Mouse (Mus musculus) neural tube, embryonic 11.5 days (tissue): ENCODE data around the gene Enah. TPM values are rescaled to one million over a fixed set of nuclear protein-coding genes. Genes with fewer than 3 reads are reported as not detected.

ENCODE experiments used
- ATAC-seq: fragments of 200-750 bp; cut with Nextera tagmentation; 2 replicates; pipeline ENCODE4 v1.8.0; 2017; ENCODE audit warnings: moderate number of reproducible peaks, mild to moderate bottlenecking, moderate TSS enrichment, moderate library complexity; ENCODE audit not compliant: insufficient read depth, low FRiP score, low TSS enrichment
- DNase-seq: peaks from one replicate; pipeline ENCODE4 v3.0.0-alpha.2; 2015; ENCODE audit warnings: low spot score
- H3K27ac ChIP-seq: fragments of 300-500 bp; sonication (generic); 2 replicates; pipeline ENCODE4 v1.5.1; 2014; ENCODE audit warnings: low read depth, mild to moderate bottlenecking, low read length
- H3K27me3 ChIP-seq: fragments of 300-500 bp; sonication (generic); 2 replicates; pipeline ENCODE4 v1.6.1; 2014; ENCODE audit warnings: mild to moderate bottlenecking, low read length, mixed read lengths; ENCODE audit not compliant: control insufficient read depth, insufficient read depth
- H3K36me3 ChIP-seq: fragments of 300-500 bp; sonication (generic); 2 replicates; pipeline ENCODE4 v1.6.1; 2014; ENCODE audit warnings: mild to moderate bottlenecking, low read length, moderate library complexity, mixed read lengths; ENCODE audit not compliant: control insufficient read depth, insufficient read depth
- H3K4me1 ChIP-seq: fragments of 300-500 bp; sonication (generic); 2 replicates; pipeline ENCODE4 v1.6.1; 2014; ENCODE audit warnings: low read length, mixed read lengths; ENCODE audit not compliant: control insufficient read depth, insufficient read depth
- H3K4me2 ChIP-seq: fragments of 300-500 bp; sonication (generic); 2 replicates; pipeline ENCODE4 v1.6.1; 2014; ENCODE audit warnings: low read depth, mild to moderate bottlenecking, moderate library complexity
- H3K4me3 ChIP-seq: fragments of 300-500 bp; sonication (generic); 2 replicates; pipeline ENCODE4 v1.5.1; 2014; ENCODE audit warnings: low read depth, low read length
- H3K9ac ChIP-seq: fragments of 300-500 bp; sonication (generic); 2 replicates; pipeline ENCODE4 v1.6.1; 2014; ENCODE audit warnings: mild to moderate bottlenecking, low read length
- H3K9me3 ChIP-seq: fragments of 300-500 bp; sonication (generic); 2 replicates; pipeline ENCODE4 v1.6.1; 2016; ENCODE audit warnings: low read length; ENCODE audit not compliant: control insufficient read depth
- WGBS: fragments of 180-500 bp; shearing (Covaris S2); extraction: QIAGEN DNeasy Blood & Tissue Kit; methylation state at CpG from one replicate; pipeline ENCODE4 v1.1.7; 2014; 5-methylcytosine and 5-hydroxymethylcytosine counted together
- polyA plus RNA-seq: library from polyadenylated mRNA; unstranded; fragments of >200 nt; fragmentation: Nextera tagmentation; extraction: Ambion mirVana; gene quantifications from 2 replicates; pipeline ENCODE4 v1.2.1, GENCODE M21; 2014

The Enah gene
- polyA plus RNA-seq, 1 experiment from 2014 or later = 35.9 TPM

DNA sequence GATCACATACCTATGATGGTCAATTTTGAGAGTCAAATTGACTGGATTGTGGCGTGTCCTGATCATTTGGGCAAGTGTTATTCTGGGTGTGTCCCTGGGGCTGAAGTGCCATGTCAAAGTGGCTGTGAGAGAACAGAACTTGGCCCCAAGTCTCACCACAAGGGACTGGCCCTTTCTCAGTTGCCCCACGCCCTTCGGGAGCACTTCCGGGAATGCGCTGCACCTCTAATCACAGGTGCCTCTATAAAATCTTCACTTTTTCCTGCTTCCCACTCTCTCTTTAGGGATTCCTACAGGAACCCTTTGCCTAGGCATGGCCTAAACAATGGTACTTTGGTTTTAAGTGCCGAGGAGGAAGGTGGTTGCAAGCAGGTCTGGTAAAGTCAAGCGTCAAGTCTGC lies 130.1 kb downstream of the Enah start:
- H3K4me3 ChIP-seq = no peak overlapping the region
- WGBS = 92% methylated on average over 7 of the region's 7 CpGs
- H3K9ac ChIP-seq = no peak overlapping the region
- no peak overlapping the region for H3K27ac ChIP-seq
- H3K4me1 ChIP-seq = no peaks in the 10 kb centered on the region
- DNase-seq (no peak), ATAC-seq (no peak)
- no peaks in the 10 kb centered on the region for H3K27me3 ChIP-seq
- no peaks in the 10 kb centered on the region for H3K9me3 ChIP-seq
- no peaks in the 10 kb centered on the region for H3K36me3 ChIP-seq
- H3K4me2 ChIP-seq = no peak overlapping the region

DNA sequence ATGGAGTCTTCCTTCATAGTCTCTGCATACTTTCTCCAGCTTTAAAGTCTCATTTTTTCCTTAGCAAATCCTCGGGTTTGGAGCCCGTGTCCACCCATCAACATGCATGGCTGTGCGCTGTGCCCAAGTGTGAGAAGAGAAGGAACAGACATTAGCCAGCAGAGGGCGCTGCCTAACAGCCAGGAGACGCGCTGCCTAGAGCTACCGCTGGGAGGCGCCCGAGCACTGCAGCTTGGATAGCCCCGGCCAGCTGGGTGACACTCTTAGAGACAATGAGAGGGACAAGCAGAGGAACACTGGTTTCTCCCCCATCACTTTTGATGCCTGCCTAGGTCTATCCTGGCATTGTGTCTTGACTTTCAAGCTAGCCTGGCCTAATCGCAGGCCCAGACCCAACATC lies 131.0 kb downstream of the Enah start:
- ATAC-seq = peak; percentile 67
- no peak overlapping the region for H3K27ac ChIP-seq
- no peaks in the 10 kb centered on the region for H3K27me3 ChIP-seq
- WGBS = 7% methylated on average over 11 of the region's 11 CpGs
- H3K9ac ChIP-seq = no peak overlapping the region
- no peaks in the 10 kb centered on the region for H3K4me1 ChIP-seq
- no peaks in the 10 kb centered on the region for H3K36me3 ChIP-seq
- peak; percentile 92 for DNase-seq
- H3K4me3 ChIP-seq = no peak overlapping the region
- H3K4me2 ChIP-seq = 0 out of 2 replicates have a peak overlapping the region, but pooled peaks have one; percentile 19
- H3K9me3 ChIP-seq = no peaks in the 10 kb centered on the region

DNA sequence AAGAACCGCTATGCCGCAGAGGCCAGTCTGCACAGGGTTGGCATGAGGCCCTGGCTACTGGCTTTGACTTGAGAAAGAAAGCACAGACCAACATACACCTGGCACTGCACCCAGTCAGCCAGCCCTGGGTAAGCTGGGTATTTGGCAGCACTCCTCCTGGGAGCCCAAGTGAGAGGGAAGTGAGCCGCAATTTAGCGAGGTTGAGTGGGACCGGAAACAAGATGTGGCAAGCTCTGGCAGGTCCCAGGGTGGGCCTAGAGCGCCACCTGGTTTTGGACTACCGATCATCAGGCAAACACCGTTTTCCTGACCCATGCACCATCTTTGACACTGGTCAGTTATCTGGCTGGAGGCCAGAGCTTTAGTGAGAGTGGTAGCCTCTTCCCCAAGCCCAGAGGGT lies 138.3 kb downstream of the Enah start:
- no peaks in the 10 kb centered on the region for H3K27me3 ChIP-seq
- H3K4me1 ChIP-seq = no peaks in the 10 kb centered on the region
- ATAC-seq (no peak), DNase-seq (peak; percentile 56)
- H3K9me3 ChIP-seq = no peaks in the 10 kb centered on the region
- H3K27ac ChIP-seq = 0 out of 2 replicates have a peak overlapping the region, but pooled peaks have one; percentile 14
- no peaks in the 10 kb centered on the region for H3K36me3 ChIP-seq
- WGBS = 41% methylated on average over 8 of the region's 8 CpGs
- no peak overlapping the region for H3K4me3 ChIP-seq
- no peak overlapping the region for H3K4me2 ChIP-seq
- H3K9ac ChIP-seq = no peak overlapping the region

DNA sequence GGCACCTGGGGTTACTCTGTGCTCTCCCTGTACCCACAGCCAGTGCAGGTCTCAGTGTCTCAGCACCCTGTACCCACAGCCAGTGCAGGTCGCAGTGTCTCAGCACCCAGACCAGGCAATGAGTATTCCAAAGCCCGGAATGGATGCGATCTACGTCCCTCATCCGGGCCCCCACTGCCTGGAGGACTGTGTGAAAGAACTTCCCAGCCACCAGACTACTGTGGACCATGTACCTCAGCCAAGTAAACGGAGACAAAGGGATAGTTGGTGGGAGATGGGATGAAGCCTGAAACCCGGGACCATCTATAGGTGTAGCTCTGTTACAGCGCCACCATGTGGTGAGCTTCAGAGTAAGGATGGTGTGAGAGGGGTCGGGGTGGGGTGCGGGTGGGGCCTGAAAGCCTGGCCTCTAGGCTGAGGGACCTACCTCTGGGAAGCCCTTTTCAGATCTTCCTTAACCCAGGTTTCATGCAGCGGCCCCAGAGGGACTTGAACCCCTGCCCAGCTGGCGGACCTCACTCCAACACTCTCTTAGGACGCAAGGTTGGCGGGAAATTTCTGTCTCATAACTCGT lies 139.0 kb downstream of the Enah start:
- H3K9me3 ChIP-seq = no peaks in the 10 kb centered on the region
- H3K9ac ChIP-seq = no peak overlapping the region
- no peaks in the 10 kb centered on the region for H3K4me1 ChIP-seq
- H3K36me3 ChIP-seq = no peaks in the 10 kb centered on the region
- H3K27ac ChIP-seq = no peak overlapping the region
- WGBS = 57% methylated on average over 15 of the region's 15 CpGs
- no peak for DNase-seq
- ATAC-seq = no peak
- no peak overlapping the region for H3K4me3 ChIP-seq
- H3K27me3 ChIP-seq = no peaks in the 10 kb centered on the region
- H3K4me2 ChIP-seq = no peak overlapping the region

DNA sequence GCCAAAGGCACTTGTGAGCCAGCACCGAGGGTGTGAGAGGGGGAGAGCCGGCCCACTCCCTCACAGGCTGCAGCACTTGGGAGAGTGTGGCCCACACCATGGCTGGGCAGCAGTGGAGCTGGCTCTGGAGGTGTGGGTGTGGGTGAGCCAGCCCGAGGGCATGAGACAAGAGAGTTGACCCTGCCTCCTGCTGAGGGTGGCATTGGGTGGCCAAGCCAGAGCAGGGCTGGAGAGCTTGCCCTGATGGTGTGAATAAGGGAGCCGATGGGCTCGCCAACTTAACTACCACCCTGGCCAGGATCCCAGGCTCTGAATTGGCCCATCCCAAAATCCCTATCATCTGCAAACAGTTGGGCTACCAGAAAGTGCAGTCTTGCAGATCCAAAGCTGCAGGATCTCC lies 141.4 kb downstream of the Enah start:
- no peak for ATAC-seq
- Histone ChIP-seq H3K4me3 (no peak overlapping the region), H3K4me1 (no peaks in the 10 kb centered on the region), H3K9me3 (no peaks in the 10 kb centered on the region), H3K27me3 (no peaks in the 10 kb centered on the region), H3K36me3 (no peaks in the 10 kb centered on the region), H3K27ac (no peak overlapping the region), H3K4me2 (no peak overlapping the region), H3K9ac (no peak overlapping the region)
- DNase-seq = no peak
- 82% methylated on average over 5 of the region's 5 CpGs for WGBS

DNA sequence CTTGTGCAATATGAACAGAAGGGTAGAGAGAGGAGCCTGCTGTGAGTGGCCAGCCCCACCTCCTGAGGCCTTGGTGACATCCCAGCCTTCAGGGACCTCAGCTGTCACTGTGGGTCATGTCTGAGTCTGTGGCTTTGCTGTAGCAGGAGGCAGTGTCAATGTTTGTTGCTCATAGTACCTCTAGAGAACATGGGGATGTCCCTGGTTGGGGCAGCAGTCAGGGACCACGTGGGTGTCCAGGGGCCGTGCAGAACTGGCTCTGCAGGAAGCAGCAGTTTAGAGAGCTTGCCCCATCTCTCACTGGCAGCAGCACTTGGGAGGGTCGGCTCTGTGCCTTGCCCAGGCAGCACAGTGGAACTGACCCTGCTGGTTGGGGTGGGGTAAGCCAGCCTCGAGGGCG lies 142.7 kb downstream of the Enah start:
- Histone ChIP-seq H3K9me3 (no peaks in the 10 kb centered on the region), H3K36me3 (no peaks in the 10 kb centered on the region), H3K4me1 (no peaks in the 10 kb centered on the region), H3K9ac (no peak overlapping the region), H3K4me3 (no peak overlapping the region), H3K27me3 (no peaks in the 10 kb centered on the region), H3K27ac (no peak overlapping the region), H3K4me2 (no peak overlapping the region)
- no peak for DNase-seq
- ATAC-seq = no peak
- 58% methylated on average over 5 of the region's 5 CpGs for WGBS

DNA sequence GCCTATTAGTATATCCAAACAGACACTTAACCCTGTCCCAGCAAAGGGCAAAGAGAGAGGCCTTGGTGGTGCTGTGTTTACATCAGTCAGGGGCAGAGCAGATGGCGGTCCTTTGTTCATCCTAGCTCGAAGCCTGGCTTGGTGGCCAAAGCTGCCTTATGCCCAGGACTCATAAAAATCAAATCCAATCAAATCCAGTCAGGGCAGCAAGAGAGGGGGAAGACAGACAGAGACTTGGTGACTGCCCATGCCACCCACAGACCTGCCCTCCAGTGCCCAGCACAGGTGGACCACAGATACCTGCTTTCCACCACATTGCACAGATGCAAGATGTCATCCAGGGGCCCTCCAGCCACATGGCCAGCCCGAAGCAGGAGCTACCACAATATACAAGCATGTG lies 143.1 kb downstream of the Enah start:
- Histone ChIP-seq H3K4me3 (no peak overlapping the region), H3K27me3 (no peaks in the 10 kb centered on the region), H3K9ac (no peak overlapping the region), H3K27ac (no peak overlapping the region), H3K9me3 (no peaks in the 10 kb centered on the region), H3K4me1 (no peaks in the 10 kb centered on the region), H3K4me2 (no peak overlapping the region), H3K36me3 (no peaks in the 10 kb centered on the region)
- WGBS = 73% methylated on average over 3 of the region's 3 CpGs
- ATAC-seq = no peak
- no peak for DNase-seq

DNA sequence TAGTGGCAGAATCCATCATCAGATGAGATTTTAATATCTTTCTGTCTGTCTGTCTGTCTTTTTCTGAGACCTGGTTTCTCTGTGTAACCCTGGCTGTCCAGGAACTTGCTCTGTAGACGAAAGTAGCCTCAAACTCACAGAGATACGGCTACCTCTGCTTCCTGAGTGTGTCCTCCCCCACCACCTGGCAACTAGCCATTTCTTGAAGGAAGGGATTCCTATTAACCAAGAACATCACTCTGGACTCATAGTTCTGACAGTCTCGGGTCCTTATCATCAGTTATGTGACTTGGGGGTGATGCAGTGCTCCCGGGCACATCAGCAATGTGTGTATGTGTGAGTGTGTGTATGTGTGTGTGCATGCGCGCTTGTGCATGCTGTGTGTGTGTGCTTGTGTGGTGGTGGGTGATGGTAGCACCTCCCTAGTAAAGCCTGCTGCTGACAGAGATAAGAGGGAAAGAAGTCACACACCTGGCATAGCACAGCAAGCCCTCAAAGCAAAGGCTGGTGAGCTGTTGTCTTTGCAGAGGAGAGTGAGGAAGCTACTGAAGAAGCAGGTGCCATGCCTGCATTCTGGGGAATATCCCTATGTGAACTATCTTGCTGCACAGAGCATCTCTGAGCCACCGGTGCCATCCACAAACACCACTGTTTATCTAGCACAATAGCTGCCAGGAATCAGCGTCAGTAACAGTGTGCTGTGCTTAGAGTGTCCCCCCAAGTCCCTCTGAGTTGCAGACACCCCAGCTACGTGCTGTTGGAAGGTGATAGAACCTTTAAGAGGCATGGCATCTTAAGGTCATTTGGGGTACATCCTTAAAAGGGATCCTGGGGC lies 146.5 kb downstream of the Enah start:
- H3K9ac ChIP-seq = no peak overlapping the region
- H3K4me1 ChIP-seq = no peaks in the 10 kb centered on the region
- ATAC-seq (no peak), DNase-seq (no peak)
- no peaks in the 10 kb centered on the region for H3K27me3 ChIP-seq
- no peaks in the 10 kb centered on the region for H3K9me3 ChIP-seq
- no peak overlapping the region for H3K27ac ChIP-seq
- H3K4me2 ChIP-seq = no peak overlapping the region
- H3K4me3 ChIP-seq = no peak overlapping the region
- no peaks in the 10 kb centered on the region for H3K36me3 ChIP-seq
- 84% methylated on average over 9 of the region's 9 CpGs for WGBS

DNA sequence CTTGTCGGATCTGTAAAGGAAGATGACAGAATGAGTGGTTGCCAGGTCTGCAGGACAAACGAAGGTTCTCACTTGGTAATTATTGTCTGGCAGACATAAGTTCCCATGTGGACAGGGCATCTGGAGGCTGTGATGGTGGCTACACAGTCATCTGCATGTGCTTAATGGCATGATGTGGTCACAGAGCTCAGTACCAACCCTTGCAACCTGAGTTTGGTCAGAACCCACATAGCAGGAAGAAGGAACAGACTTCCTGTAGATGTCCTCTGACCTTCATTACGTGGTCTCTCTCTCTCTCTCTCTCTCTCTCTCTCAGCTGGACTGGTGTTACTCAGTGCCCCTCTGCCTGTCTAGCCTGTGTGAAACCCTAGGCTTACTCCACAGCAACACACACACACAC lies 147.2 kb downstream of the Enah start:
- ATAC-seq (no peak), DNase-seq (no peak)
- Histone ChIP-seq H3K4me2 (no peak overlapping the region), H3K27me3 (no peaks in the 10 kb centered on the region), H3K4me3 (no peak overlapping the region), H3K36me3 (no peaks in the 10 kb centered on the region), H3K27ac (no peak overlapping the region), H3K4me1 (no peaks in the 10 kb centered on the region), H3K9me3 (no peaks in the 10 kb centered on the region), H3K9ac (no peak overlapping the region)
- WGBS = 72% methylated on average over 3 of the region's 3 CpGs
